Mouse (Mus musculus): ENCODE data around the gene Tnfsf13.
"Not testable (repeated sequence)": the region's sequence is repeated elsewhere in the genome, so short reads cannot be mapped to it uniquely, and the experiment has no call there.

Gene Tnfsf13

DNA sequence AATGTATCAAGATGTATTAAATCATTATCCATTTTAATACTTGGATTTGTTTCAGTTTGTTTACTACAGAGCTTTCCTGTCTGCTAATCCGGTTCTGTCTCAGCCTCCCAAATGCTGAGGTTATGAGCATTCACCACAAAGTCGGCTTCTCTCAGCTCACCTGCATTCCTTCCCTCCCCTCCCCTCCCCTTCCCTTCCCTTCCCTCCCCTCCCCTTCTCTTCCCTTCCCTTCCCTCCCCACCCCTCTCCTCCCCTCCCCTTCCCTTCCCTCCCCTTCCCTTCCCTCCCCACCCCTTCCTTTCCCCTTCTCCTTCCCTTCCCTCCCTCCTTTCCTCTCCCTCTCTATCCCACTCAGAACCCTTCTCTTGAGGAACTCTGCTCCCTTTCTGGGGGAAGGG is 19.0 kb upstream of the Tnfsf13 start:
- no peak for DNase-seq (ENCODE audit: low spot score in 2 of 2)

DNA sequence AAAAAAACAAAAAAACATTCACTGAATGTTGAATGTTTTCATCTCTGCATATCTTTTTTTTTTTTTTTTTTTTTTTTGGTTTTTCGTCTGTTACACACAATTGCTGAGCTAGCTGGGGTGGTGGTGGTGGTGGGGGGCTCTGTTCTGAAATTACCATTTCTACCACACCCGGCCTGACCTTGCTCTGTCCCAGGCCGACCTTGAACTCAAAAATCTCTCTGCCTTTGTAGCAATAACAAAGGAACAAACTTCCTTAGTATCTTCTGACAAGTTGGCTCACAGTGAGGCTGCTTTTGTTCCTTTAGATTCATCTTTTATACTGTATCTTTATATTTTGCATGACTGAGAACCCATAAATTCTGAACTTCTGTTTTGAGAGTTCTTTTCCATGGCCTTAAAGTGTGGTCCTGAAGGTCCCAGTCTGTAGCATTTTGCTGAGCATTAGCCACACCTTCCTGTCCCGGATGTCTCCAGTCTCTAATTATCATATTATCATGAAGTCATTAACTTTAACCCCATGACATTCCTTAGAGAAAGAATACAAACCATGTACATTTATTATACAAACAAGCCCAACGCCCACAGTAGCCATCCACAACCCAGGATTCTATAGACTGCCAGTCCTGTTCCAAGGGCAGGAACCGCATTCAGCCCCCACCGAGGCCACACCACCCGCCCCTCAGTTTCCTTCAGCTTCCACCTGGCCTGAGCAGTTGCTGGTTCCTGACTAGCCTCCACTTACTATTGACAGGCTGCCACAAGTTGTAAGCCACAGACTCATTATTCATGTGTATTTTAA is 18.4 kb upstream of the Tnfsf13 start:
- DNase-seq (ENCODE audit: low spot score in 2 of 2): no peak

DNA sequence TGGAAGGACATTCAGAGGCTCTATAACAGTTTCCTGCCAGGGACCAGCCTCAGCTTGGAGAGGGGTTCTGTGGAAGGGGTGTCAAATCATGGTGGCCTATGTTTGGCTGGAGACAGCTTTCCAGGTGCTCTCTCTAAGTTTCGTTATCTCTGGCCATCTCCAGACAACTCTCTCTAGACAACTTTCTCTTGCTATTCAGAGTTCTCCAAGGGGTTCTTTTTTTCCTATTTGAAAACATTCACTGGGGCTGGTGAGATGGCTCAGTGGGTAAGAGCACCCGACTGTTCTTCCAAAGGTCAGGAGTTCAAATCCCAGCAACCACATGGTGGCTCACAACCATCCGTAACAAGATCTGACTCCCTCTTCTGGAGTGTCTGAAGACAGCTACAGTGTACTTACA is 17.8 kb upstream of the Tnfsf13 start:
- not testable (repeated sequence) for DNase-seq (ENCODE audit: low spot score in 2 of 2)

DNA sequence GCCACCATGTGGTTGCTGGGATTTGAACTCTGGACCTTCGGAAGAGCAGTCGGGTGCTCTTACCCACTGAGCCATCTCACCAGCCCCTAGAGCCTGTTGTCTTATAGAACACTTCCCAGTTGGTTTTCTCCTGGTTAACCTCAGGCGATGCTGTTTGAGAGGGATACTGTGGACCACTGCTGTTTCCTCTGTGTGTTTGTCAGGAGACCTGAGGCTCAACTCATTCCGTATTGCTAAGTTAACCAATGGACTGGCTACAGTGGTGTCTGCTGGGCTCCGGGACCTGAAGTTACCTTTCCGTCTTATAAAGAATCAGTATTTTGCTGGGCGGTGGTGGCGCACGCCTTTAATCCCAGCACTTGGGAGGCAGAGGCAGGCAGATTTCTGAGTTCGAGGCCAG is 17.3 kb upstream of the Tnfsf13 start:
- not testable (repeated sequence) for DNase-seq (ENCODE audit: low spot score in 2 of 2)

DNA sequence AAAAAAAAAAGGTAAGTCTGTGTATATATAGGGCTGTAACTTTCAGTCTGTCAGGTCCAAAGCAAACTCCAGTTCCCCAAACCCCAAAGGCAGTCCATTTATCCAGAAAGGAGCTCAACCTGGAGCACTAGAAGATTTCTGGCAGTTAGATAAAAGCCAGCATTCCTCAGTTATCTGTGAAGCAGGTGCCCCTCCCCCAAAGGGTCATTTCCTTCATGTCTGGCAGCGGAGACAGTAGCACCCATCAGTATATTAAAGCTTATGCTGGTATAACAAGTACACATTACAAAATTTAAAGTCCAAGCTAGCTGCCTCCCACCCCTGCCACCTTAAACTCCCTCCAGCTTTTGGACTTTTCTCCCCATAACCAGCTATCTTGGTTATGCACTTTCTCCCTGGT is 14.0 kb upstream of the Tnfsf13 start:
- no peak for DNase-seq (ENCODE audit: low spot score in 2 of 2)

DNA sequence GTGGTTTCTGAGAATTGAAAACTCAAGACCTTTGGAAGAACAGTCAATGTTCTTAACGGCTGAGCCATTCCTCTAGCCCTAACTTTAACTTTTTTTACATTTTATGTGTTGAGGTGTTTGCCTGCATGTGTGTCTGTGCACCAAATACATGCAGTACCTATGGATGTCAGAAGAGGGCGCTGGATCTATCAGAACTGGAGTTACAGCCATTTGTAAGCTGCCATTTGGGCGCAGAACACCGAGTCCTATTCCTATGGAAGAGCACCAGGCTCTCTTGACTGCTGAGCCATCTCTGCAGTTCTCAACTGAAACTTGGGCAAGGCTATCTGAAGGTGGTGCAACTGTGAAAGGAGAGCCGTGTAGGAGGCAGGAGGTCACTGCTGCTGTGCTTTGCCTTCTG is 13.0 kb upstream of the Tnfsf13 start:
- DNase-seq (ENCODE audit: low spot score in 2 of 2): no peak

DNA sequence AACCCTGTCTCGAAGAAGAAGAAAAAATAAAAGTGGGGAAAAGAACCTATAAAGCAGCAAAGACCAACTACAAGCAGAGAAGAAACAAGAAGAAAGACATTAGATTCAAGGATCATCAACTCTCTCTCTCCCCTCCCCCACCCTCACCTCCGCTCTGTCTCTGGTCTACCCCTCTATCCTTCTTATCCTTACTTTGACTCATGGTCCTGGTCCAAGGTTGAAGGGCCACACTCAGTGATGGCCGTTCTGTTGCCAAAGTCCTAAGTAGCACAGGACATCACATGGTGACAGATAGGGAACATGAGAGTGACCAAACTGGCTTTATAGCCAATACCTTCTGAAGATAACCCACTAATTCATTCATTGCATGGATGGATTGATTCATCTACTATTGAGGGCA is 11.8 kb upstream of the Tnfsf13 start:
- no peak for DNase-seq (ENCODE audit: low spot score in 2 of 2)

DNA sequence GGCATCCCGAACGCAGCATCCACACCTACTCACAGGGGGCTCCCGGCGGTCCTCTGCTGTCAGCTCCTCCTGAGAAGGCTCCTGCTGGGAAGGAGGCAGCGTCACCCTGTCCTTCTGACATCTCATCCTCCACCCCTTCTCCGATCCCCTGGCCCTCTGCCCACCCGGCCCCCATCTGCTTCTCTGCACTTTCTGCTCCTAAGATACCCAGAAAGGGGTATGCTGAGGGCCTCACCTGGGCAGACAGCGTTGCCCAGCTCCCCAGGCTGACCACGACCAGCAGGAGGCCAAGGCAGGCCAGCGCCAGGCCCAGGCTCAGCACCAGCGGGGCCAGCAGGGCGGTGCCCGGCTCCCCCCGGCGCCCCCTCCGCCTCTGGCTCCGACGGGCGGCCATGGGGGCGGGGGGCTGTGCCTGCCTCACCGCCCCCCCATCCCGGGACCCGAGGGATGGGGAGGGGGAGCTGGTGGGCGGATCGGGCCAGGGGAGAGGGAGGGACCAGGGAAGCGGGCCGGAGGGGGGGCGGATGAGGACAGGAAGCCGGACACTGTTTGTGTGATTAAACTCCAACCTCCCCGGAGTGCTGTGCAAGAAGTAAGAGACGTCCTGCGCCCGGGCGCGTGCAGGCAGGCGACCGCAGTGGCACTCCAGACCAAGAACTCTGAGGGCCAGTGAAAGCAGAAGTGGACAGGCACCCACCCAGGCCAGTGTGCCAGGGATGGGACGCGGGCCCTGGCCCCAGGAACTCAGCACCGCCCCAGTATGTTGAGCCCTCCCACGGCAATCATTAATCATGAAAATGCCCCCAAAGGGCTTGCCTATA is 10.0 kb upstream of the Tnfsf13 start, which contains the start of the genes Tnfsf12 and Tnfsfm13:
Gene Tnfsf12, minus strand, starts transcription at position 489 of the 821 bp plus-strand sequence.
Gene Tnfsfm13, minus strand, starts transcription at position 738 of the 821 bp plus-strand sequence.
- peak in 1 of 2 experiments; percentile 51 for DNase-seq (ENCODE audit: low spot score in 2 of 2)

DNA sequence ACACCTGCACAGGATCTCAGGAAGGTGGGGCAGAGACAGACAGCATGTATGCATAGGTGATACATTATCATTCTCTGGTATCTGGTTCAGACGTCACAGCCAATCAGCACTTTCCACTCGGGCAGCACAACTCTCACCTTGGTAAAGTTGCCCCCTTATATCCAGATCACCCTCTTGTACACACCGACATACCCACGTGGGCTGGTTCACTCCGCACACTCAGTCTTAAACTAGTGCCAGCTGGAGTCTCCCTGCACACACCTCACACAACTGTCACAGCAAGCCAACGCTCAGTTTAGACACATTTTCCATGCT is 9.4 kb upstream of the Tnfsf13 start:
- DNase-seq (ENCODE audit: low spot score in 2 of 2): peak in 1 of 2 experiments; percentile 60

DNA sequence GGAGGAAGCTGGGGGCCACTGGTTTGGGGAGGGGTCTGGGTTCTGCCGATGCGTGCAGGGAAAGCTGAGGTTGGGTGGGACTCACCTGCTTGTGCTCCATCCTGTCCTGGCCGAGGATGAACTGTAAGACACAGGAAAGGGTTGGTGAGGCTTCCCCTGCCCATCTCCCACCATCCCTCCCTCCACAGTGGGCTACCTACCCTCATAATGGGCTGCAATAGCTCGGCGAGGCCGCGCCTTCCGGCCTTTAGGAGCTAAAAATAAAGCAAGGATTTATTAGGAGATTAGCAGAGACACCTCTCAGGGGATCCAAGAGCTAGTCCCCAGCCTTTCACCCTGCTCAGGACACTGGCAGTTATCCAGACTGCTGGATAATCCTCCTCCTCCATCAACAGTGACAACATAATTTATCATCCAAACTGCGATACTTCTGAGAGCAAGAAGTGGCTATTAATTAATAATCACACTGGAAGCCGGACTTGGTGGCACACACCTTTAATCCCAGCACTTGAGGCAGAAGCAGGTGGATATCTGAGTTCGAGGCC is 7.9 kb upstream of the Tnfsf13 start:
- DNase-seq (ENCODE audit: low spot score in 2 of 2): no peak

DNA sequence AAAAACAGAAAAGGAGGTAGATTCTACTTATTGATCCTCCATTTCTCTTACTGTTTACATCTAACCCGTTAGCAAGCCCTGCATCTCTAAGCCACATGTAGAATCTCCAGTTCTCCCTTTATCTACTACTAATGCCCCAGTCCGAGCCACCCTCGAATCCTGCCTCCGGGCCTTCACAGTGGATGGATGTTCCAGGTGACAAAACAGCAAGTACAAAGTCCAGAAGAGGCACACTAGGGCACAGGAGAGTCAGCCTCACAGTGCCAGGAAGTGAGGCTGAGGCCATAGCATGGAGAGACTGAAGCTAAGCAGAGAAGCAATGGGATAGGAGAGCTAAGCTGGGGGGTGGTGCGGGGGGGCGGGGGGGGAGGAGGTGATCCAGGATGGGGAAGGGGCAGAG is 7.3 kb upstream of the Tnfsf13 start:
- no peak for DNase-seq (ENCODE audit: low spot score in 2 of 2)

DNA sequence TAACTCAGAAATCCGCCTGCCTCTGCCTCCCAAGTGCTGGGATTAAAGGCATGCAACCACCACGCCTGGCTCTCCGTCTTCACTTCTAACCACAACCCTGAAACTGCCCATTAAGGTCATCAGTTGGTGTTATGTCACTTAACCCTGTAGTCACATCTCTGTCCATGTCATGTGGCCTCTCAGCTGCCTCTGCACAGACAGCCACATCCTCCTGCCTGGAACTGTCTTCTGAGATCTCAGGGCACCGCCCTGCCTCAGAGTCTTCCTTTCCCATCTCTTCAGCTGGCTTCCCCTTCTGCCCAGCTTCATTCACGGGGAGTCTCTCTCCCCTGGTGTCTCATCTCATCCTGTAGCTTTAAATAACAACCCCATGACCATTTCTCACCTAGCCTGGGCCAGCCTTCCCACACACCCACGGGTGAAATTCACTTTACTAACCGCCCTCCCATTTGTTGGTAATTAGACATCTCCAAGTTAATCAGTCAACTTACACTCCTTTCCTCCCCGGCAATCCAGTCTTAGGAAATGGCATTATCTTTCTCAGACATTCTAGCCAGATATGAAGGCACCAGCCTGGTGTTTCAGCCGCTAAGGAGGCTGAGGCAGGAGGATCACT is 6.7 kb upstream of the Tnfsf13 start:
- DNase-seq (ENCODE audit: low spot score in 2 of 2): no peak

DNA sequence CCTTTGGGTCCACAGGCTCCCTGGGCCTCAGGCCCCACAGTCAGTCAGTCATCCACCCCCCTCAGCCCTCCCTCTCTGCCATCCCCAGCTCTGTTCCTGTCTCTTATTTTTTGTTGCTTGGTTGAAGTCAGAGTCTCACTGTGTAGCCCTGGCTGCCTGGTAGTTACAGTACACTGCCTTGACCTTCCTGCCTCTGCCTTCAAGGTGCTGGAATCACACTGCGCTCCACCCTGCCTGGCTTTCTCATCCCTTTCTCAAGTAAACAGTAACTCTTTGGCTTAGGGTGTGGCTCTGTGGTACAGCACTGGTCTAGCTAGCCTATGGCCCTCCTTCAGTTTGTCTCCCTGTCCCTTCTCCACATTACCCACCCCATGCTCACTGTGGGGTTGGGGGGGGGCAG is 4.3 kb upstream of the Tnfsf13 start:
- no peak for DNase-seq (ENCODE audit: low spot score in 2 of 2)

DNA sequence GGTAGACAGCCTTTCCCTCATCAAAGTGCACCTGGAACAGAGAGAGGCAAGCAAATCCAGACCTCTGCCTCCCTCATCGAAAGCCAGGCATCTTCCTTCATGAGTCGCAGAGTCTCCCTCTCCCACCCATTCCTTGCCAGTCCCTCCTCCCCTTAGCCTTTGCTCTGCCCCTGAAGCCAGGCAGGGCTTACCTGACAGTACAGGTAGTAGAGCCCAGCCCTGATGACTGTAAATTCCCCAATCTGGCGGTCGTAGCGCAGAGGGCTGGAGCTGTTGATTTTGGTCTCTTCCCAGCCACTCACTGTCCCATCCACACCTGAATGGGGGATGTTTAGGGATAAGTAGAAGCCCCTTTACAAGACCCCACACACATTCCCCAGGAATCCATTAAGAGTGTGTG is 1.5 kb upstream of the Tnfsf13 start:
- DNase-seq (ENCODE audit: low spot score in 2 of 2): no peak

DNA sequence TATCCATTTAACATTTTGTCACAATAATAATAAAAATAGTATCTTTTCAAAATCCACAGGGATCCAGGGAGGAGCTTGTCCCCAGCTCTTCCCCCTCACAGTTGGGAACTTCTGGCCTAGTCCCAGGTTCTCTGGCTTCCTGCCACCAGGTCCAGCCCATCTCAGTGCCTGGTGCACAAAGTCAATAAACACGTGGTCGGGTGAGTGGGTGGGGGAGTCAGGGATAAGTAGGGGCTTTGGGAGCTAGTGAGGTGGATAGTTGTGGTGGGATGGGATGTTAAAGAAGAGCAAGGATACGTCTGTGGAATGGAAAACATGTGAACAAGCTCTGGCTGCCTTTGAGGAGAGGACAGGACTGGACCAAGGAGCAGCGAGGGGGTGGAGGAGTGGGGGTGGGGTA is 793 bp upstream of the Tnfsf13 start:
- DNase-seq (ENCODE audit: low spot score in 2 of 2): no peak

DNA sequence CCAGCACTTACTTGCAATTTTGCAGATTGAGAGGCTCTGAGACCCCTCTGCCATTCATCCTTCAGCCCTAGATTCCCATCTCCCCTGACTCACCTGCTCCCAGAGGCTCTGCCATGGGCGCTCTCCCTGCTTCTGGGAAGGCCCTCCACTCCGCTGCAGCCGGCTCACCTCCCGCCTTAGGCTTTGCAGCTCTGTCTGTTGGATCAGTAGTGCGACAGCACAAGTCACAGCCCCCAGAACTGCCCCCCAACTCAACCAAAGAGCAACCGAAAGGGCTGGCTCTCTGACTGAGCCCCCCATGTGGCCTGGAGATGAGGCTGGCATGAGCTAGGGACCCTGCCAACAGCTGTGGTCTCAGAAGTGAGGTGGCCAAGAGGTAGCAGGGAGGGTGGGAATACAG is 648 bp downstream of the Tnfsf13 start:
- no peak for DNase-seq (ENCODE audit: low spot score in 2 of 2)

DNA sequence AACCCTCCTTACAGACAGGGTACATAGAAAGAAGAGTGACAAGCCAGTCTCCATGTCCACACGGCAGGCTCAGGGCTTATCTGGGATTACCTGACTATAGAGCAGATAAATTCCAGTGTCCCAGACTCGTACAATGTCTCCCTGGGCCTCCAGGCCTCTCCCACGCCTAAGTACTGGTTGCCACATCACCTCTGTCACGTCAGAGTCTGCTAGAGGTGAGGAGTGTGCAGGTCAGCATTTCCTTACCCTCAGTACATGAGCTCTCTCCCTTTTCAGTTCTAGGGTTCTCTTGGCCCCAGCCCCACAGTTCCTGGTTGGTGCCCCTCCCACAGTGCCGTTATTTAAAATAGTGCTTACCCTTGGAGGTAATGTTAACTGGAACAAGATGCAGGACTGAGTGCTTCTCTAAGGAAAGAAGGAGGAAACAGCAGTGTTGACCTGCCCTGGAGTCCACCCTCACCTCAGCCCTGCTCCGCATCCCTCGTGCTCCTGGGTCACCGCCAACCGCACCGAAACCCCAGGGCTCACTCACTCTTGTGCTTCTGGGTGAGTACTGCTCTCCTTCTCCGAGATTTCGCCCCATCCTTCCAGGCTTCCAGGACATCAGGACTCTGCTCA is 1.3 kb downstream of the Tnfsf13 start:
- no peak for DNase-seq (ENCODE audit: low spot score in 2 of 2)

DNA sequence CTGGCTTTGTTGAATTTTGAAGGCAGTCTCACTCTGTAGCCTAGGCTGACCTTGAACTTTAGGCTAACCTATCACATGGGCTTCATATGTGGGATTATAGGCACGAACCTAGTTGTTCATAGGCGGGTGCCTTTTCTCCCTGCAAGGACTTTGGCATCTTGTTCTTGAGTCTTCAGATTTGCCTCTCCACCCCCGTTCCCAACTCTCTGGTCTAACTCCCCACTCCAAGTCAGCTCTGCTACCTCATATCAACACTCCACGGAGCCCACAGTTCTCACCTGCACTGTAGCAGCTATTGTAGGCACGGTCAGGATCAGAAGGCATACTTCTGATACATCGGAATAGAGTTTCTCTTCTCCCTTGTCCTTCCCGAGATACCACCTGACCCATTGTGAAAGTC is 2.0 kb downstream of the Tnfsf13 start:
- no peak for DNase-seq (ENCODE audit: low spot score in 2 of 2)

DNA sequence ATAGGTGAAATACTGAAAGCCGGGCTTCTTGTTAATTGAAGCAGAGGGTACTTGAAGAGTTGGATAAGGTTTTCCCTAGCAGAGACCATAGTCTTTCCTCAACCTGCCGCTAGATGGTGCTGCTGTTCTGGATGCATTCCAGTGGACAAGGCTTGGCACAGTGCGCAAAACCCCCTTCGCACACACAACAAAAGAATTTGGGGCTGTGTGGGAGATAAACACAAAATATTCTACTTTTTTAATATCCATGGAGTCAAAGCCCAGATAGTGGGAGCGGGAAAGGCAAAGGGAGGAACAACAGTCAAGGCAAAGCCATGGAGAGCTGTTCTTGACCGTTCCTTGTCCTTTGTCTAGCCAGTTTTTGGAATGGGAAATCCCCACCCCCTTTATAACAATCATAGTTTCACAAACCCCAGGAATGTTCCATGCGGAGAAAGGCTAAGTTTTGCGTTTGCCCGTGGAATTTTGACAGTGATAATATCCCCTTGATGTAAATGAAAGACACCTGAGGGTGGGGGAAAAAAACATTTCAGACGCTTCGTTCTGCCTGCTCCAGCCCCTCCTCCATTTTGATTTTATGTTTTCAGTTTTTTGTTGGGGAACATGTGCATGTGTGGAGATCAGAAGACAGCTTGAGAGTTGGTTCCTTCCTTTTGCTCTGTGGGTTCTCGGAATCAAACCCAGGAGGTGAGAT is 2.6 kb downstream of the Tnfsf13 start:
- DNase-seq (ENCODE audit: low spot score in 2 of 2): peak; percentile 89 to 92

DNA sequence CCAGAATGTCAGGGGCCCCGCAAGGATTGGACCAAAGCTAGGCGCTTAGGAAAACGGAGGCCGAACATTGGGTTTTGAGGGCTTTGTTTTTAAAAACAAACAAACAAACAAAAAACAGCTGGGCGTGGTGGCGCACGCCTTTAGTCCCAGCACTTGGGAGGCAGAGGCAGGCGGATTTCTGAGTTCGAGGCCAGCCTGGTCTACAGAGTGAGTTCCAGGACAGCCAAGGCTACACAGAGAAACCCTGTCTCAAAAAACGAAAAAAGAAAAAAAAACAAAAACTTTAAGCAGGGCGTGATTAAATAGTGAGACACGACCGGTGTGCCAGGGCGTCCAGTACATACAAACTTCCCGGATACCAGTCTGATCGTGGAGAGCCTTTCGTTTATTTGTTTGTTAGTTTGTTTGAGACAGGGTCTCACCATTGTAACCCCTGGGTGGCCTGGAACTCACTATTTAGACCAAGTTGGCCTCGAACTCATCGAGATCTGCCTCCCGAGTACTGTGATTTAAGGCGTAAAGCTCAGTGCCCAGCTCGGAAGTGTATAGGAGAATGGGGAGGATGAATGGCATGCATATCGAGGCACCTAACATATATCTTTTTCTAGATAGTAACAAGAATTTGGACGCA is 3.3 kb downstream of the Tnfsf13 start:
- no peak for DNase-seq (ENCODE audit: low spot score in 2 of 2)

All from frontal cortex, postnatal 36 days (tissue).